Mouse (Mus musculus) lung, adult 2 months (tissue): ENCODE data around the gene Kctd2.

ENCODE experiments used
- CTCF ChIP-seq: fragments of 200-500 bp; IDR thresholded peaks from 2 replicates; pipeline ENCODE4 v1.5.1; 2011; ENCODE audit warnings: mild to moderate bottlenecking, low read length, control low read depth; ENCODE audit not compliant: insufficient read depth
- POLR2A ChIP-seq: fragments of 200-500 bp; IDR thresholded peaks from 2 replicates; pipeline ENCODE4 v1.6.1; 2011; ENCODE audit warnings: low read depth, mild to moderate bottlenecking, control low read depth, low read length, borderline replicate concordance; ENCODE audit errors: extremely low read depth

- TF ChIP-seq CTCF, result no peak
- TF ChIP-seq POLR2A, result no peak
Measured at GRCm38 (mm10) chr11:115425671-115426070, 5.7 kb downstream of the Kctd2 start.
